Mouse (Mus musculus) CH12.LX (cell line): ENCODE measurements around the gene Vsig10. TPM values are rescaled to one million over a fixed set of nuclear protein-coding genes. Genes with fewer than 3 reads are reported as not detected.

Experiments
- DNase-seq: peaks from one replicate; pipeline ENCODE4 v3.0.0-alpha.2; 2013; ENCODE audit errors: extremely low read depth
- H3K27ac ChIP-seq: 2 replicates; pipeline ENCODE4 v1.5.1; 2012; ENCODE audit warnings: low read depth, mild to moderate bottlenecking, control low read depth, moderate library complexity; ENCODE audit not compliant: insufficient read depth
- H3K27me3 ChIP-seq: replicated peaks from 2 replicates; pipeline ENCODE3; 2012; ENCODE audit warnings: inconsistent platforms
- H3K36me3 ChIP-seq, 2 experiments: replicated peaks in 1 of 2; 2 replicates each; pipeline versions ENCODE3 to v1.6.1; 2012; ENCODE audit warnings: inconsistent platforms in 1 of 2, low read length in 1 of 2, mild to moderate bottlenecking in 1 of 2, mixed read lengths in 1 of 2, moderate library complexity in 1 of 2; ENCODE audit not compliant: control insufficient read depth in 1 of 2, insufficient read depth in 1 of 2
- H3K4me1 ChIP-seq, 2 experiments: 2 replicates each; pipeline ENCODE4 v1.6.1; 2012; ENCODE audit warnings: inconsistent platforms in 1 of 2, moderate library complexity in 1 of 2; ENCODE audit not compliant: insufficient read depth in 2 of 2, control insufficient read depth in 1 of 2
- H3K4me2 ChIP-seq: 2 replicates; pipeline ENCODE4 v1.6.1; 2012; ENCODE audit warnings: low read depth, mild to moderate bottlenecking, control low read depth; ENCODE audit not compliant: poor library complexity, insufficient read depth, severe bottlenecking
- H3K4me3 ChIP-seq, 3 experiments: fragments of 150-350 bp in 1 of 3; sonication (generic) in 1 of 3; replicated peaks in 1 of 3; 2 replicates each; pipeline versions ENCODE3 to v1.5.1; 2011 to 2012; ENCODE audit warnings: low read depth in 2 of 3, low read length in 2 of 3, mild to moderate bottlenecking in 2 of 3, moderate library complexity in 2 of 3, control low read depth in 1 of 3, improper control_type of control experiment in 1 of 3, inconsistent platforms in 1 of 3, mixed read lengths in 1 of 3; ENCODE audit not compliant: poor library complexity in 1 of 3
- H3K79me2 ChIP-seq: replicated peaks from 2 replicates; pipeline ENCODE4 v1.6.1; 2012; ENCODE audit warnings: mild to moderate bottlenecking, moderate library complexity; ENCODE audit not compliant: control insufficient read depth, poor library complexity, insufficient read depth, severe bottlenecking; ENCODE audit errors: extremely low read depth
- H3K9ac ChIP-seq: 2 replicates; pipeline ENCODE4 v1.6.1; 2012; ENCODE audit warnings: low read depth, mild to moderate bottlenecking, control low read depth, moderate library complexity; ENCODE audit not compliant: insufficient read depth
- H3K9me3 ChIP-seq: replicated peaks from 2 replicates; pipeline ENCODE3; 2012; ENCODE audit warnings: low read length, inconsistent platforms, mixed read lengths
- BHLHE40 ChIP-seq: IDR thresholded peaks from 2 replicates; pipeline ENCODE4 v1.6.1; 2011; ENCODE audit warnings: mild to moderate bottlenecking, low read depth, low read length, improper control_type of control experiment
- CHD2 ChIP-seq: IDR thresholded peaks from 2 replicates; pipeline ENCODE4 v1.6.1; 2011; ENCODE audit warnings: low read length, improper control_type of control experiment
- E2F4 ChIP-seq: IDR thresholded peaks from 2 replicates; pipeline ENCODE4 v1.6.1; 2011; ENCODE audit warnings: low read depth, low read length, improper control_type of control experiment; ENCODE audit not compliant: insufficient replicate concordance
- ELF1 ChIP-seq: IDR thresholded peaks from 2 replicates; pipeline ENCODE4 v1.6.1; 2014; ENCODE audit warnings: low read depth, mild to moderate bottlenecking, inconsistent platforms, low read length, improper control_type of control experiment
- EP300 ChIP-seq: IDR thresholded peaks from 2 replicates; pipeline ENCODE4 v1.6.1; 2011; ENCODE audit warnings: low read length, improper control_type of control experiment
- GABPA ChIP-seq: IDR thresholded peaks from 2 replicates; pipeline ENCODE4 v1.6.1; 2012; ENCODE audit warnings: low read depth, low read length, improper control_type of control experiment, inconsistent platforms; ENCODE audit not compliant: insufficient replicate concordance
- HCFC1 ChIP-seq: IDR thresholded peaks from 2 replicates; pipeline ENCODE4 v1.6.1; 2012; ENCODE audit warnings: low read depth, mild to moderate bottlenecking, inconsistent platforms, low read length, improper control_type of control experiment
- JUN ChIP-seq: IDR thresholded peaks from 2 replicates; pipeline ENCODE4 v1.6.1; 2011; ENCODE audit warnings: low read depth, mild to moderate bottlenecking, low read length, improper control_type of control experiment, moderate library complexity; ENCODE audit not compliant: insufficient read depth
- KAT2A ChIP-seq: IDR thresholded peaks from 2 replicates; pipeline ENCODE4 v1.6.1; 2012; ENCODE audit warnings: low read length, improper control_type of control experiment, inconsistent platforms; ENCODE audit not compliant: insufficient replicate concordance
- MAZ ChIP-seq: IDR thresholded peaks from 2 replicates; pipeline ENCODE4 v1.6.1; 2012; ENCODE audit warnings: low read depth, mild to moderate bottlenecking, inconsistent platforms, low read length, improper control_type of control experiment, moderate library complexity
- MEF2A ChIP-seq: IDR thresholded peaks from 2 replicates; pipeline ENCODE4 v1.6.1; 2014; ENCODE audit warnings: low read depth, mild to moderate bottlenecking, inconsistent platforms, low read length, improper control_type of control experiment, borderline replicate concordance
- MXI1 ChIP-seq: IDR thresholded peaks from 2 replicates; pipeline ENCODE4 v1.6.1; 2011; ENCODE audit warnings: mild to moderate bottlenecking, low read depth, low read length, improper control_type of control experiment
- MYC ChIP-seq: IDR thresholded peaks from 2 replicates; pipeline ENCODE4 v1.6.1; 2011; ENCODE audit warnings: low read depth, mild to moderate bottlenecking, improper control_type of control experiment, low read length
- NELFE ChIP-seq: IDR thresholded peaks from 2 replicates; pipeline ENCODE4 v1.6.1; 2011; ENCODE audit warnings: low read depth, low read length, improper control_type of control experiment
- PAX5 ChIP-seq: IDR thresholded peaks from 2 replicates; pipeline ENCODE4 v1.6.1; 2012; ENCODE audit warnings: low read length, inconsistent platforms, mixed read lengths
- POLR2AphosphoS2 ChIP-seq: IDR thresholded peaks from 2 replicates; pipeline ENCODE4 v1.6.1; 2011; ENCODE audit warnings: low read depth, low read length, improper control_type of control experiment
- RAD21 ChIP-seq: IDR thresholded peaks from 2 replicates; pipeline ENCODE4 v1.6.1; 2011; ENCODE audit warnings: low read depth, mild to moderate bottlenecking, low read length, improper control_type of control experiment, moderate library complexity
- SIN3A ChIP-seq: IDR thresholded peaks from 2 replicates; pipeline ENCODE4 v1.6.1; 2012; ENCODE audit warnings: low read length, improper control_type of control experiment, inconsistent platforms
- SMC3 ChIP-seq: IDR thresholded peaks from 2 replicates; pipeline ENCODE4 v1.6.1; 2011; ENCODE audit warnings: low read depth, low read length, improper control_type of control experiment
- TCF12 ChIP-seq: IDR thresholded peaks from 2 replicates; pipeline ENCODE4 v1.6.1; 2014; ENCODE audit warnings: low read depth, mild to moderate bottlenecking, inconsistent platforms, low read length, improper control_type of control experiment
- UBTF ChIP-seq: IDR thresholded peaks from 2 replicates; pipeline ENCODE4 v1.6.1; 2012; ENCODE audit warnings: low read depth, mild to moderate bottlenecking, inconsistent platforms, low read length, improper control_type of control experiment, moderate library complexity
- USF1 ChIP-seq: IDR thresholded peaks from 2 replicates; pipeline ENCODE4 v1.6.1; 2014; ENCODE audit warnings: low read depth, mild to moderate bottlenecking, inconsistent platforms, low read length, improper control_type of control experiment
- USF2 ChIP-seq: conservative IDR thresholded peaks from 2 replicates; pipeline ENCODE4 v1.6.1; 2011; ENCODE audit warnings: low read depth, low read length, improper control_type of control experiment
- ZC3H11A ChIP-seq: IDR thresholded peaks from 2 replicates; pipeline ENCODE4 v1.6.1; 2012; ENCODE audit warnings: low read depth, mild to moderate bottlenecking, inconsistent platforms, low read length, improper control_type of control experiment
- ZKSCAN1 ChIP-seq: IDR thresholded peaks from 2 replicates; pipeline ENCODE4 v1.6.1; 2012; ENCODE audit warnings: low read depth, inconsistent platforms, low read length, improper control_type of control experiment, borderline replicate concordance
- ZMIZ1 ChIP-seq: IDR thresholded peaks from 2 replicates; pipeline ENCODE4 v1.6.1; 2012; ENCODE audit warnings: low read depth, mild to moderate bottlenecking, inconsistent platforms, low read length, improper control_type of control experiment
- ZNF384 ChIP-seq: IDR thresholded peaks from 2 replicates; pipeline ENCODE4 v1.6.1; 2012; ENCODE audit warnings: low read depth, low read length, improper control_type of control experiment, inconsistent platforms
- dilution Hi-C: fragments of 300-500 bp; cut with MboI; formaldehyde crosslinking; loops from 2 replicates; pipeline ENCODE4 v1.14.3; 2020; ENCODE audit warnings: low sequenced_read_pairs; ENCODE audit not compliant: extremely low pct_unique_long_range_greater_than_20kb, extremely low pct_ligation_motif_present
- in situ Hi-C: fragments of 300-500 bp; cut with MboI; formaldehyde crosslinking; loops from 3 replicates; pipeline ENCODE4 v1.14.3; 2019; ENCODE audit warnings: low sequenced_read_pairs, low pct_ligation_motif_present, low pct_unique_long_range_greater_than_20kb, mixed read lengths
- polyA plus RNA-seq: library from polyadenylated mRNA; unstranded; fragments of >175 nt; gene quantifications from 2 replicates; pipeline ENCODE4 v1.2.1, GENCODE M21; 2012; ENCODE audit warnings: low read depth; ENCODE audit not compliant: insufficient read length
- total RNA-seq, 2 experiments: library from RNA; depleted of rRNA; stranded (reverse); fragments of 300-350 nt in 1 of 2; fragments of >200 nt in 1 of 2; gene quantifications; 2 replicates each; pipeline ENCODE4 v1.2.3; 2012 to 2014

The Vsig10 gene
- total and polyA plus RNA-seq, 3 experiments = 2.1 to 4.7 (median 3.9) TPM

- H3K4me1 ChIP-seq = peaks cover 7 to 23% of the 10 kb centered on the region in 2 experiments
- no peak overlapping the region for H3K4me3 ChIP-seq
- TF ChIP-seq MYC = no peak
- no peak for TF ChIP-seq JUN
- TF ChIP-seq ZC3H11A = no peak
- TF ChIP-seq MXI1 = no peak
- TF ChIP-seq E2F4 = no peak
- TF ChIP-seq KAT2A = no peak
- no peak for TF ChIP-seq RAD21
- no peak for TF ChIP-seq ZKSCAN1
- no peak for TF ChIP-seq BHLHE40
- no peak for TF ChIP-seq ELF1
- no peak for TF ChIP-seq SMC3
- TF ChIP-seq NELFE = no peak
- TF ChIP-seq UBTF = no peak
- no peak for TF ChIP-seq MAZ
- TF ChIP-seq USF2 = no peak
- TF ChIP-seq SIN3A = no peak
- TF ChIP-seq CHD2 = no peak
- TF ChIP-seq MEF2A = no peak
- no peak for TF ChIP-seq PAX5
- TF ChIP-seq GABPA = no peak
- no peak overlapping the region for H3K27ac ChIP-seq
- peaks cover 5% of the 10 kb centered on the region for H3K27me3 ChIP-seq
- no peak overlapping the region for H3K4me2 ChIP-seq
- no peak for DNase-seq
- in situ Hi-C loops (no loop called here), dilution Hi-C loops (no loop called here)
- no peaks in the 10 kb centered on the region for H3K36me3 ChIP-seq
- no peak overlapping the region for H3K9ac ChIP-seq
- no peaks in the 10 kb centered on the region for H3K79me2 ChIP-seq
- no peaks in the 10 kb centered on the region for H3K9me3 ChIP-seq
Measured at GRCm38 (mm10) chr5:117313420-117313819, 5.5 kb upstream of the Vsig10 start.

GRCm38 (mm10) chr5:117313909-117314308, 5.0 kb upstream of the Vsig10 start:
- Histone ChIP-seq H3K79me2 (no peaks in the 10 kb centered on the region), H3K9ac (no peak overlapping the region), H3K4me2 (no peak overlapping the region), H3K9me3 (no peaks in the 10 kb centered on the region), H3K36me3 (no peaks in the 10 kb centered on the region), H3K4me1 (peaks cover 7 to 23% of the 10 kb centered on the region in 2 experiments), H3K27ac (no peak overlapping the region), H3K27me3 (peaks cover 8% of the 10 kb centered on the region), H3K4me3 (no peak overlapping the region)
- dilution Hi-C loops (no loop called here), in situ Hi-C loops (no loop called here)
- TF ChIP-seq BHLHE40 (no peak), ELF1 (no peak), PAX5 (no peak), ZNF384 (no peak), USF2 (no peak), E2F4 (no peak), SIN3A (no peak), ZMIZ1 (no peak), ZKSCAN1 (no peak), POLR2AphosphoS2 (no peak), TCF12 (no peak), CHD2 (no peak), EP300 (no peak), USF1 (no peak), HCFC1 (no peak)
- no peak for DNase-seq
